Mouse (Mus musculus): ENCODE measurements at regions not wholly inside any gene's neighbourhood (a gene's known extent, or its start where the extent isn't known, plus 50 kb on each side); places are given as distances from the start of the nearest gene placed in this dataset.

DNA sequence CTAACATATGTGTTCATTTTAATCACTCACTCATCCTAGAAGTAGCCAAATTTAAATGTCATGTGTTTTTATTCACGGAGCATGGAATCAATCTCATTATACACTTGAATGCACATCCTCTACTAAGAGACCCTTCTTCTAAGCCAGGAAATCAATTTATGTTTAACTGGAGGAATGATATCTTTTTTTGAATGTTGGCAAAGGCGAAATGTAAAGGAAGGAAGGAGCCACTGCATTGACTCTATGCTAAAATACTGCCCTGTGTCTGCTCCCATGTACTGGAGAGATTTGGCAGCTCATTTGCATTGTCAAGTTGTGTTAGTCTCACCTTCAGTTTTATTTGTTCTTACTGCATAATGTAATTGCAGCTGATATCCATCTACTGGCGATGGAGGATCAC is 412.0 kb upstream of the Cntn6 start:
- no peaks in the 10 kb centered on the region for H3K4me1 ChIP-seq
- no peaks in the 10 kb centered on the region for H3K27me3 ChIP-seq (ENCODE audit: low read depth, poor library complexity, severe bottlenecking)
- H3K9me3 ChIP-seq (replicated peaks) = no peaks in the 10 kb centered on the region
- no peak overlapping the region for H3K27ac ChIP-seq
- no peak overlapping the region for H3K4me3 ChIP-seq
- WGBS = 93% methylated on average over 3 of the region's 3 CpGs
- DNase-seq (ENCODE audit: low spot score) = no peak
- H3K36me3 ChIP-seq = no peaks in the 10 kb centered on the region

DNA sequence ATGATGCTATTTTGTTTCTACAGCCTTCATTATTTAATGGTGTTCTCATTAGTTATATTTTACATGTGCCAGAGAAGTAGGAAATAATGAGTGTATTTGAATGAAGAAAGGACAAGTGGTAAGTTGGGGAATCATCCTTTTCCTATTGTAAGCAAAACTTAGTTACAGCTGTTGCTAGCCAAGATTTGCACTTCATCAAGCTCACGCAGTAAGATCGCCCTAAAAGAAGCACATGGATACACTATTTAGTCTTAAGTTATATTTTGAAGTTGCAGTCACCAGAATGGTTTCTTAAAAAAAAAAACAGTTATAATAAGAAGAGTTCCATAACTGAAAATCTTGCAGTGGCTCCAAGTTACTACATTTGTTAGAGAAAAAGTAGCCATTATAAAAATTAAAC is 410.3 kb upstream of the Cntn6 start:
- H3K27ac ChIP-seq = no peak overlapping the region
- no peak for DNase-seq (ENCODE audit: low spot score)
- 91% methylated on average over 2 of the region's 2 CpGs for WGBS
- no peaks in the 10 kb centered on the region for H3K27me3 ChIP-seq (ENCODE audit: low read depth, poor library complexity, severe bottlenecking)
- H3K9me3 ChIP-seq (replicated peaks) = no peaks in the 10 kb centered on the region
- no peak overlapping the region for H3K4me3 ChIP-seq
- H3K36me3 ChIP-seq = no peaks in the 10 kb centered on the region
- no peaks in the 10 kb centered on the region for H3K4me1 ChIP-seq

DNA sequence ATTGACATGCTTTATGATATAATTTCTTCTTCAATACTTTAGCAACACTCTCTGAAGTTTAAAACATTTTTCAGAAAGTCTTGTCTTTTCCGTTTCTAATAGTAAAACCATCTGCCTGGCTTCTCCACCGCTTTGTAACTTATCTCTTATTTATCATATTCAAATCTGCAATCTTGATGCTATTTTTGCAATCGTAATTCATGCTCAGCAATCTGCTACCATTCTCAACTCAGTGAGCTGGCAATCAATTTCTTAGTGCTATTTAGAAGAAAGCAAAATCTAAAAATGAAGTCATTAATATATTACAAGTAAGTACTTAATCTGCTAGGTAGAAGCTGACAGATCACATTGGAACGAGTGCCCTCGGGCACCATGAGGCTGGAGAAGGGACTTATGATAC is 384.2 kb upstream of the Cntn6 start:
- H3K27ac ChIP-seq = no peak overlapping the region
- H3K36me3 ChIP-seq = no peaks in the 10 kb centered on the region
- no peaks in the 10 kb centered on the region for H3K4me1 ChIP-seq
- no peak overlapping the region for H3K4me3 ChIP-seq
- no peaks in the 10 kb centered on the region for H3K27me3 ChIP-seq (ENCODE audit: low read depth, poor library complexity, severe bottlenecking)
- WGBS = 89% methylated on average over 5 of the region's 5 CpGs
- DNase-seq (ENCODE audit: low spot score) = no peak
- no peaks in the 10 kb centered on the region for H3K9me3 ChIP-seq (replicated peaks)

All from limb, embryonic 10.5 days (tissue).